Mouse (Mus musculus) layer of hippocampus, postnatal 14 days (tissue): ENCODE measurements around the gene B3gat3. TPM values are rescaled to one million over a fixed set of nuclear protein-coding genes. Genes with fewer than 3 reads are reported as not detected.

Experiments used
- DNase-seq, 2 experiments: peaks; one replicate each; pipeline ENCODE4 v3.0.0; 2021 to 2022; ENCODE audit warnings: low spot score in 2 of 2, mixed read lengths in 1 of 2
- microRNA-seq, 2 experiments: library from miRNA; unstranded; fragments of <30 nt; microRNA quantifications; one replicate each; pipeline ENCODE4 v1.2.0; 2021
- total RNA-seq, 2 experiments: library from RNA; stranded (reverse); gene quantifications; 2 replicates each; pipeline ENCODE4 v1.2.3; 2021

The B3gat3 gene
- total RNA-seq, 2 experiments from 2014 or later, result 144 to 149 TPM

DNA sequence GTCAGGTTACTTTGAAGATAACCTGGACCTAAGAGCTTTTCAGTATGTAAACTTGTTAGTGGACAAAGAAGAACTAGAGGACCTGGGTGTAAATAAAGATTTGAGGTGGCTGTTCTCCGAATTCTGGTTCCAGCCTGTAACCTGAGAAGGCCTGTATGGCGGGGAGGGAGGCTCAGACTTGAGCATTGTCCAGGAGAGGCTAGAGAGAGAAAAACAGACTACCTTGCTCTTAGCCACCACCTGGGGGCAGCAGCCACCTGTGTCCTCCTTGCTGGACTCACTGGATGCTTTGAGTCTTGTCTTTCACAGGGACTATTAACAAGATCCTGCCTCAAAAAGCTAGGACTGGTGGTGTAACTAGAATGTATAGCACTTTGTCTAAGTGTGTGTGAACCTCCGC is 56.4 kb downstream of the B3gat3 start:
- DNase-seq, result no peak

Small RNAs within 50 kb of the gene (microRNA-seq; reads per million reads assigned to microRNA genes)
- 0 reads per million in 2 experiments for gene Mir5136

Other genes with a start within 250 kb of the B3gat3 start
- gene Slc3a2, start 197.0 kb upstream of the B3gat3 start, total RNA-seq, result 100 to 1,000 TPM; 188 to 200 TPM
- 10 to 100 TPM; 39.9 to 47.9 TPM for gene Wdr74, start 184.5 kb upstream of the B3gat3 start, total RNA-seq
- gene 1700092M07Rik, start 179.7 kb upstream of the B3gat3 start, total RNA-seq, result 1 to 10 TPM; 1.8 to 2.0 TPM
- gene Stx5a, start 179.0 kb upstream of the B3gat3 start, total RNA-seq, result 10 to 100 TPM; 64.5 to 71.4 TPM
- 10 to 100 TPM; 79.3 to 91.9 TPM for gene Nxf1, start 163.3 kb upstream of the B3gat3 start, total RNA-seq
- gene Tmem223, start 149.4 kb upstream of the B3gat3 start, total RNA-seq, result 100 to 1,000 TPM; 101 to 108 TPM
- 10 to 100 TPM; 10.1 to 12.0 TPM for gene Tmem179b, start 145.9 kb upstream of the B3gat3 start, total RNA-seq
- 10 to 100 TPM; 14.1 to 15.0 TPM for gene Taf6l, start 134.0 kb upstream of the B3gat3 start, total RNA-seq
- gene Polr2g, start 121.8 kb upstream of the B3gat3 start, total RNA-seq, result 100 to 1,000 TPM; 119 TPM
- gene Zbtb3, start 117.8 kb upstream of the B3gat3 start, total RNA-seq, result 1 to 10 TPM; 4.3 TPM
- gene Ttc9c, start 101.0 kb upstream of the B3gat3 start, total RNA-seq, result 10 to 100 TPM; 29.8 to 32.1 TPM
- gene Hnrnpul2, start 100.4 kb upstream of the B3gat3 start, total RNA-seq, result 100 to 1,000 TPM in 1 of 2 experiments, 10 to 100 TPM in 1; 99.4 to 103 TPM
- gene AC129217.1, start 90.6 kb upstream of the B3gat3 start, total RNA-seq, result 1 to 10 TPM in 1 of 2 experiments, not detected in 1; 4.4 TPM
- 100 to 1,000 TPM in 1 of 2 experiments, 10 to 100 TPM in 1; 96.2 to 107 TPM for gene Bscl2, start 82.9 kb upstream of the B3gat3 start, total RNA-seq
- 100 to 1,000 TPM; 220 to 243 TPM for gene Gng3, start 81.2 kb upstream of the B3gat3 start, total RNA-seq
- under 1 TPM; 0.30 to 0.55 TPM for gene Lrrn4cl, start 69.6 kb upstream of the B3gat3 start, total RNA-seq
- 100 to 1,000 TPM in 1 of 2 experiments, 10 to 100 TPM in 1; 95.4 to 101 TPM for gene Ubxn1, start 48.9 kb upstream of the B3gat3 start, total RNA-seq
- 10 to 100 TPM; 35.2 to 35.6 TPM for gene Uqcc3, start 39.5 kb upstream of the B3gat3 start, total RNA-seq
- 1 to 10 TPM; 5.4 to 7.0 TPM for gene Lbhd1, start 36.6 kb upstream of the B3gat3 start, total RNA-seq
- gene Gm49403, start 36.4 kb upstream of the B3gat3 start, total RNA-seq, result not detected
- 10 to 100 TPM; 24.4 to 26.1 TPM for gene 1810009A15Rik, start 31.5 kb upstream of the B3gat3 start, total RNA-seq
- gene Gm49416, start 31.4 kb upstream of the B3gat3 start, total RNA-seq, result 1 to 10 TPM in 1 of 2 experiments, not detected in 1; 1.1 TPM
- 10 to 100 TPM; 22.0 to 25.4 TPM for gene Ints5, start 27.4 kb upstream of the B3gat3 start, total RNA-seq
- gene Ganab, start 22.3 kb upstream of the B3gat3 start, total RNA-seq, result 100 to 1,000 TPM; 111 to 114 TPM
- gene Rom1, start 9.0 kb downstream of the B3gat3 start, total RNA-seq, result 1 to 10 TPM; 3.2 to 4.0 TPM
- gene Eml3, start 9.2 kb downstream of the B3gat3 start, total RNA-seq, result 10 to 100 TPM; 11.3 to 11.7 TPM
- 10 to 100 TPM; 52.4 to 56.6 TPM for gene Mta2, start 21.5 kb downstream of the B3gat3 start, total RNA-seq
- 10 to 100 TPM; 15.0 to 17.3 TPM for gene Tut1, start 33.5 kb downstream of the B3gat3 start, total RNA-seq
- 100 to 1,000 TPM; 198 to 230 TPM for gene Eef1g, start 46.7 kb downstream of the B3gat3 start, total RNA-seq
- 10 to 100 TPM; 20.7 to 22.5 TPM for gene Ahnak, start 68.9 kb downstream of the B3gat3 start, total RNA-seq
- not detected for gene Scgb1a1, start 167.6 kb downstream of the B3gat3 start, total RNA-seq
- 100 to 1,000 TPM; 134 to 142 TPM for gene Asrgl1, start 215.3 kb downstream of the B3gat3 start, total RNA-seq